Mouse (Mus musculus) CH12.LX (cell line): ENCODE data around the gene Mroh3. TPM values are rescaled to one million over a fixed set of nuclear protein-coding genes. Genes with fewer than 3 reads are reported as not detected.

ENCODE experiments used
- DNase-seq: peaks from one replicate; pipeline ENCODE4 v3.0.0-alpha.2; 2013; ENCODE audit errors: extremely low read depth
- H3K27ac ChIP-seq: 2 replicates; pipeline ENCODE4 v1.5.1; 2012; ENCODE audit warnings: low read depth, mild to moderate bottlenecking, control low read depth, moderate library complexity; ENCODE audit not compliant: insufficient read depth
- H3K27me3 ChIP-seq: replicated peaks from 2 replicates; pipeline ENCODE3; 2012; ENCODE audit warnings: inconsistent platforms
- H3K36me3 ChIP-seq, 2 experiments: replicated peaks in 1 of 2; 2 replicates each; pipeline versions ENCODE3 to v1.6.1; 2012; ENCODE audit warnings: inconsistent platforms in 1 of 2, low read length in 1 of 2, mild to moderate bottlenecking in 1 of 2, mixed read lengths in 1 of 2, moderate library complexity in 1 of 2; ENCODE audit not compliant: control insufficient read depth in 1 of 2, insufficient read depth in 1 of 2
- H3K4me1 ChIP-seq, 2 experiments: 2 replicates each; pipeline ENCODE4 v1.6.1; 2012; ENCODE audit warnings: inconsistent platforms in 1 of 2, moderate library complexity in 1 of 2; ENCODE audit not compliant: insufficient read depth in 2 of 2, control insufficient read depth in 1 of 2
- H3K4me2 ChIP-seq: 2 replicates; pipeline ENCODE4 v1.6.1; 2012; ENCODE audit warnings: low read depth, mild to moderate bottlenecking, control low read depth; ENCODE audit not compliant: poor library complexity, insufficient read depth, severe bottlenecking
- H3K4me3 ChIP-seq, 3 experiments: fragments of 150-350 bp in 1 of 3; sonication (generic) in 1 of 3; replicated peaks in 1 of 3; 2 replicates each; pipeline versions ENCODE3 to v1.5.1; 2011 to 2012; ENCODE audit warnings: low read depth in 2 of 3, low read length in 2 of 3, mild to moderate bottlenecking in 2 of 3, moderate library complexity in 2 of 3, control low read depth in 1 of 3, improper control_type of control experiment in 1 of 3, inconsistent platforms in 1 of 3, mixed read lengths in 1 of 3; ENCODE audit not compliant: poor library complexity in 1 of 3
- H3K79me2 ChIP-seq: replicated peaks from 2 replicates; pipeline ENCODE4 v1.6.1; 2012; ENCODE audit warnings: mild to moderate bottlenecking, moderate library complexity; ENCODE audit not compliant: control insufficient read depth, poor library complexity, insufficient read depth, severe bottlenecking; ENCODE audit errors: extremely low read depth
- H3K9ac ChIP-seq: 2 replicates; pipeline ENCODE4 v1.6.1; 2012; ENCODE audit warnings: low read depth, mild to moderate bottlenecking, control low read depth, moderate library complexity; ENCODE audit not compliant: insufficient read depth
- H3K9me3 ChIP-seq: replicated peaks from 2 replicates; pipeline ENCODE3; 2012; ENCODE audit warnings: low read length, inconsistent platforms, mixed read lengths
- BHLHE40 ChIP-seq: IDR thresholded peaks from 2 replicates; pipeline ENCODE4 v1.6.1; 2011; ENCODE audit warnings: mild to moderate bottlenecking, low read depth, low read length, improper control_type of control experiment
- CHD1 ChIP-seq: IDR thresholded peaks from 2 replicates; pipeline ENCODE4 v1.6.1; 2012; ENCODE audit warnings: low read depth, low read length, improper control_type of control experiment, inconsistent platforms
- CTCF ChIP-seq, 2 experiments: IDR thresholded peaks in 1 of 2; conservative IDR thresholded peaks in 1 of 2; 2 replicates each; pipeline ENCODE4 v1.5.1; 2011 to 2012; ENCODE audit warnings: low read depth in 2 of 2, low read length in 2 of 2, improper control_type of control experiment in 1 of 2, inconsistent platforms in 1 of 2, mild to moderate bottlenecking in 1 of 2, moderate library complexity in 1 of 2
- ELF1 ChIP-seq: IDR thresholded peaks from 2 replicates; pipeline ENCODE4 v1.6.1; 2014; ENCODE audit warnings: low read depth, mild to moderate bottlenecking, inconsistent platforms, low read length, improper control_type of control experiment
- EP300 ChIP-seq: IDR thresholded peaks from 2 replicates; pipeline ENCODE4 v1.6.1; 2011; ENCODE audit warnings: low read length, improper control_type of control experiment
- HCFC1 ChIP-seq: IDR thresholded peaks from 2 replicates; pipeline ENCODE4 v1.6.1; 2012; ENCODE audit warnings: low read depth, mild to moderate bottlenecking, inconsistent platforms, low read length, improper control_type of control experiment
- IRF4 ChIP-seq: IDR thresholded peaks from 2 replicates; pipeline ENCODE4 v1.6.1; 2014; ENCODE audit warnings: low read depth, mild to moderate bottlenecking, inconsistent platforms, low read length, improper control_type of control experiment
- JUN ChIP-seq: IDR thresholded peaks from 2 replicates; pipeline ENCODE4 v1.6.1; 2011; ENCODE audit warnings: low read depth, mild to moderate bottlenecking, low read length, improper control_type of control experiment, moderate library complexity; ENCODE audit not compliant: insufficient read depth
- KAT2A ChIP-seq: IDR thresholded peaks from 2 replicates; pipeline ENCODE4 v1.6.1; 2012; ENCODE audit warnings: low read length, improper control_type of control experiment, inconsistent platforms; ENCODE audit not compliant: insufficient replicate concordance
- MAFK ChIP-seq: IDR thresholded peaks from 2 replicates; pipeline ENCODE4 v1.6.1; 2011; ENCODE audit warnings: low read length, improper control_type of control experiment; ENCODE audit not compliant: insufficient replicate concordance
- MAX ChIP-seq: IDR thresholded peaks from 2 replicates; pipeline ENCODE4 v1.6.1; 2011; ENCODE audit warnings: low read length, improper control_type of control experiment
- MAZ ChIP-seq: IDR thresholded peaks from 2 replicates; pipeline ENCODE4 v1.6.1; 2012; ENCODE audit warnings: low read depth, mild to moderate bottlenecking, inconsistent platforms, low read length, improper control_type of control experiment, moderate library complexity
- MXI1 ChIP-seq: IDR thresholded peaks from 2 replicates; pipeline ENCODE4 v1.6.1; 2011; ENCODE audit warnings: mild to moderate bottlenecking, low read depth, low read length, improper control_type of control experiment
- PAX5 ChIP-seq: IDR thresholded peaks from 2 replicates; pipeline ENCODE4 v1.6.1; 2012; ENCODE audit warnings: low read length, inconsistent platforms, mixed read lengths
- POLR2A ChIP-seq: IDR thresholded peaks from 2 replicates; pipeline ENCODE4 v1.6.1; 2011; ENCODE audit warnings: low read depth, mild to moderate bottlenecking, improper control_type of control experiment, low read length
- POLR2AphosphoS2 ChIP-seq: IDR thresholded peaks from 2 replicates; pipeline ENCODE4 v1.6.1; 2011; ENCODE audit warnings: low read depth, low read length, improper control_type of control experiment
- SIN3A ChIP-seq: IDR thresholded peaks from 2 replicates; pipeline ENCODE4 v1.6.1; 2012; ENCODE audit warnings: low read length, improper control_type of control experiment, inconsistent platforms
- TCF12 ChIP-seq: IDR thresholded peaks from 2 replicates; pipeline ENCODE4 v1.6.1; 2014; ENCODE audit warnings: low read depth, mild to moderate bottlenecking, inconsistent platforms, low read length, improper control_type of control experiment
- USF1 ChIP-seq: IDR thresholded peaks from 2 replicates; pipeline ENCODE4 v1.6.1; 2014; ENCODE audit warnings: low read depth, mild to moderate bottlenecking, inconsistent platforms, low read length, improper control_type of control experiment
- ZC3H11A ChIP-seq: IDR thresholded peaks from 2 replicates; pipeline ENCODE4 v1.6.1; 2012; ENCODE audit warnings: low read depth, mild to moderate bottlenecking, inconsistent platforms, low read length, improper control_type of control experiment
- ZNF384 ChIP-seq: IDR thresholded peaks from 2 replicates; pipeline ENCODE4 v1.6.1; 2012; ENCODE audit warnings: low read depth, low read length, improper control_type of control experiment, inconsistent platforms
- dilution Hi-C: fragments of 300-500 bp; cut with MboI; formaldehyde crosslinking; loops from 2 replicates; pipeline ENCODE4 v1.14.3; 2020; ENCODE audit warnings: low sequenced_read_pairs; ENCODE audit not compliant: extremely low pct_unique_long_range_greater_than_20kb, extremely low pct_ligation_motif_present
- in situ Hi-C: fragments of 300-500 bp; cut with MboI; formaldehyde crosslinking; loops from 3 replicates; pipeline ENCODE4 v1.14.3; 2019; ENCODE audit warnings: low sequenced_read_pairs, low pct_ligation_motif_present, low pct_unique_long_range_greater_than_20kb, mixed read lengths
- polyA plus RNA-seq: library from polyadenylated mRNA; unstranded; fragments of >175 nt; gene quantifications from 2 replicates; pipeline ENCODE4 v1.2.1, GENCODE M21; 2012; ENCODE audit warnings: low read depth; ENCODE audit not compliant: insufficient read length
- total RNA-seq, 2 experiments: library from RNA; depleted of rRNA; stranded (reverse); fragments of 300-350 nt in 1 of 2; fragments of >200 nt in 1 of 2; gene quantifications; 2 replicates each; pipeline ENCODE4 v1.2.3; 2012 to 2014

Mroh3 gene
- total and polyA plus RNA-seq, 3 experiments, result not detected

DNA sequence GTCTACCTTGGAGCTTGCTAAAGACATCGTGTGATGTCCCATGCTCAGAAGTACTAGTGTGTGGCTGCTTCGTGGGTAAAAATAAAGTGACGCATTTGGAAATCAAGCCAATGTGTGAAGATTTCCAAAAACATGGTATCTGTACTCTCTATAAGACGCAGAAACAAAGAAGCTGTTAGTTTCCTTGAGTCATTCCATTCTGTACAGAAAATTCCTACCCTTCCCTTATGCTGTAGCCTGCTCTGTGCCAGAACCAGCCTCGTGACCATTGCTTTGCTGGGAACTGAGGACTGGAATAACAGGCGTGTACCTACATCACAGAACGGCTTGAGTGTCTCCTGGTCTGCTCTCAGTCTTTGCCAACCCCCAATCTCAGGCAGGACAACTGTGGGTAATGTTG is 29.2 kb upstream of the Mroh3 start:
- Histone ChIP-seq H3K79me2 (no peaks in the 10 kb centered on the region), H3K4me1 (peaks cover 0 to under 1% of the 10 kb centered on the region in 2 experiments; a peak in 1 of 4 replicates), H3K9ac (no peak overlapping the region), H3K36me3 (no peaks in the 10 kb centered on the region), H3K27ac (no peak overlapping the region), H3K4me2 (no peak overlapping the region), H3K9me3 (peaks cover 2% of the 10 kb centered on the region), H3K27me3 (no peaks in the 10 kb centered on the region), H3K4me3 (no peak overlapping the region)
- in situ Hi-C loops (no loop called here), dilution Hi-C loops (no loop called here)
- no peak for TF ChIP-seq ZNF384
- TF ChIP-seq TCF12, result no peak
- no peak for TF ChIP-seq MAX
- TF ChIP-seq POLR2AphosphoS2, result no peak
- no peak for TF ChIP-seq POLR2A
- no peak for TF ChIP-seq MAZ
- no peak for TF ChIP-seq EP300
- no peak for TF ChIP-seq CHD1
- no peak for TF ChIP-seq HCFC1
- no peak for DNase-seq

- H3K4me3 ChIP-seq, result no peak overlapping the region
- in situ Hi-C loops, result no loop called here
- H3K79me2 ChIP-seq, result no peaks in the 10 kb centered on the region
- no peaks in the 10 kb centered on the region for H3K36me3 ChIP-seq
- H3K4me1 ChIP-seq, result peaks cover 0 to 9% of the 10 kb centered on the region in 2 experiments; a peak in 1 of 4 replicates
- dilution Hi-C loops, result no loop called here
- H3K4me2 ChIP-seq, result no peak overlapping the region
- H3K9me3 ChIP-seq, result no peaks in the 10 kb centered on the region
- no peak for TF ChIP-seq PAX5
- no peak for TF ChIP-seq ELF1
- TF ChIP-seq ZC3H11A, result no peak
- TF ChIP-seq POLR2A, result no peak
- TF ChIP-seq MAFK, result no peak
- no peak for TF ChIP-seq SIN3A
- TF ChIP-seq TCF12, result no peak
- TF ChIP-seq JUN, result no peak
- TF ChIP-seq BHLHE40, result no peak
- TF ChIP-seq IRF4, result no peak
- no peak for TF ChIP-seq POLR2AphosphoS2
- TF ChIP-seq USF1, result no peak
- TF ChIP-seq CTCF (conservative IDR thresholded peaks at IDR 0.05 in 1 of 2, IDR thresholded peaks at IDR 0.05 in 1 of 2; ENCODE audit: low read depth in 2 of 2, low read length in 2 of 2), result no peak
- TF ChIP-seq MAX, result no peak
- no peak for TF ChIP-seq MXI1
- no peak for TF ChIP-seq KAT2A
- TF ChIP-seq, all 38 proteins: peak for 0
- Histone ChIP-seq H3K27me3 (peaks cover 9% of the 10 kb centered on the region), H3K27ac (no peak overlapping the region), H3K9ac (no peak overlapping the region)
- DNase-seq, result no peak
Observed at GRCm38 (mm10) chr1:136238495-136238894, 25.9 kb upstream of the Mroh3 start.
